Mouse (Mus musculus) spleen, postnatal 36 days (tissue): ENCODE data around the gene Rundc3a.

ENCODE experiments used
- DNase-seq, 2 experiments: peaks; one replicate each; pipeline ENCODE4 v3.0.0; 2022; ENCODE audit warnings: low spot score in 2 of 2, mixed read lengths in 1 of 2

The Rundc3a gene

GRCm38 (mm10) chr11:102392441-102393237 is 564 bp upstream of the Rundc3a start:
- DNase-seq = no peak

- no peak for DNase-seq
These were observed 667 bp downstream of the Rundc3a start for GRCm38 (mm10) chr11:102393719-102394420.

- no peak for DNase-seq
These were observed 1.4 kb downstream of the Rundc3a start for GRCm38 (mm10) chr11:102394421-102395124.

- no peak for DNase-seq
These were observed 2.0 kb downstream of the Rundc3a start for GRCm38 (mm10) chr11:102395250-102395649.

GRCm38 (mm10) chr11:102396263-102396662 is 3.1 kb downstream of the Rundc3a start:
- no peak for DNase-seq

GRCm38 (mm10) chr11:102396671-102397141 is 3.5 kb downstream of the Rundc3a start:
- no peak for DNase-seq

GRCm38 (mm10) chr11:102398007-102398825 is 5.0 kb downstream of the Rundc3a start:
- DNase-seq = no peak

- DNase-seq = no peak
These were observed 5.9 kb downstream of the Rundc3a start for GRCm38 (mm10) chr11:102399107-102399506.

GRCm38 (mm10) chr11:102399610-102400072 is 6.4 kb downstream of the Rundc3a start:
- DNase-seq = no peak

- no peak for DNase-seq
These were observed 7.4 kb downstream of the Rundc3a start for GRCm38 (mm10) chr11:102400513-102401084.

- no peak for DNase-seq
These were observed 8.8 kb downstream of the Rundc3a start for GRCm38 (mm10) chr11:102401898-102402500.

- DNase-seq = no peak
These were observed 10.5 kb downstream of the Rundc3a start for GRCm38 (mm10) chr11:102403657-102404056.

GRCm38 (mm10) chr11:102404161-102405010 is 11.2 kb downstream of the Rundc3a start:
- DNase-seq = no peak

- no peak for DNase-seq
These were observed 12.5 kb downstream of the Rundc3a start for GRCm38 (mm10) chr11:102405544-102406285.

- DNase-seq = no peak
These were observed 13.2 kb downstream of the Rundc3a start for GRCm38 (mm10) chr11:102406401-102406800.

GRCm38 (mm10) chr11:102406900-102407833 is 14.0 kb downstream of the Rundc3a start:
- DNase-seq = peak; percentile 91

GRCm38 (mm10) chr11:102407834-102408215 is 14.6 kb downstream of the Rundc3a start, which contains the start of gene Slc25a39:
Gene Slc25a39, minus strand, starts transcription at chr11:102407946.
- no peak for DNase-seq
